Mouse (Mus musculus) left cerebral cortex, adult 8-10 months (tissue): Measurements from ENCODE around the gene Gm26602. TPM values are rescaled to one million over a fixed set of nuclear protein-coding genes. Genes with fewer than 3 reads are reported as not detected.
"Not testable (repeated sequence)": the region's sequence is repeated elsewhere in the genome, so short reads cannot be mapped to it uniquely, and the experiment has no call there.

Experiments used
- DNase-seq, 2 experiments: peaks; one replicate each; pipeline ENCODE4 v3.0.0; 2022; ENCODE audit warnings: low spot score in 2 of 2
- microRNA-seq, 2 experiments: library from miRNA; unstranded; fragments of <30 nt; microRNA quantifications; one replicate each; pipeline ENCODE4 v1.2.0; 2022
- total RNA-seq, 4 experiments: library from RNA; stranded (reverse); gene quantifications; 2 replicates each; pipeline ENCODE4 v1.2.4; 2022

Gm26602 gene
- total RNA-seq, 4 experiments from 2014 or later: not detected

DNA sequence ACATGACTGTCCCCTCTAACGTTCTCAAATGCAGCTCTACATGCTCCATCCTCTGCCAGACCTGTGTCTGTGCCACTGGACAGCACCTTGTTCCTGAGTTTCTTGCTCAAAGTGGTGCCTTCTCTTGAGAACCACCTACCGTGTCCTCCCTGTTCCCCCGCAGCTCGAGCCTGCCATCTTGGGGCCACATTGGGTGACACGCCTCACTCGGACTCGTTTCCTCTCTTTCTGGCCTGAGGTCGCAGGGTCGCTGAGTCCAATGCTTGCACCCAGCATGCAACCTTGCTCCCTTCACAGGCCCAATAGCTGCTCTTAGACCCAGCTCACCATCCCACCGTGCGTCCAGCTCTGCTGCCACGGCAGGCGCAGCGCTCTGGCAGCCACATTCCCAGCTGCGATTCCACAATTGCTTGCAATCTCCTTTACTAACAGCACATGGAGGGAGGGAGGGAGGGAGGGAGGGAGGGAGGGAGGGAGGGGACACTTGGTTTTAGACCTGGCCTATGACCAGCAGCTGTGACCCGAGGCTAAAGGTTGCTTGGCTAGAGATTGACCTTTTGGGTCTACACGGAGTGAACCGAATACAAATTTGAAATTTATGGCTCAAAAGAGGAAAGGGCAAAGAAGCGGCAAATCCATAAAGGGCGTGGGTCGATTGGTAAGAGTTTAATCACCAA, 47.6 kb downstream of the Gm26602 start:
- peak in 1 of 2 experiments; percentile 70 for DNase-seq

GRCm38 (mm10) chr10:79959412-79959811, 48.8 kb downstream of the Gm26602 start:
- DNase-seq: not testable (repeated sequence)

DNA sequence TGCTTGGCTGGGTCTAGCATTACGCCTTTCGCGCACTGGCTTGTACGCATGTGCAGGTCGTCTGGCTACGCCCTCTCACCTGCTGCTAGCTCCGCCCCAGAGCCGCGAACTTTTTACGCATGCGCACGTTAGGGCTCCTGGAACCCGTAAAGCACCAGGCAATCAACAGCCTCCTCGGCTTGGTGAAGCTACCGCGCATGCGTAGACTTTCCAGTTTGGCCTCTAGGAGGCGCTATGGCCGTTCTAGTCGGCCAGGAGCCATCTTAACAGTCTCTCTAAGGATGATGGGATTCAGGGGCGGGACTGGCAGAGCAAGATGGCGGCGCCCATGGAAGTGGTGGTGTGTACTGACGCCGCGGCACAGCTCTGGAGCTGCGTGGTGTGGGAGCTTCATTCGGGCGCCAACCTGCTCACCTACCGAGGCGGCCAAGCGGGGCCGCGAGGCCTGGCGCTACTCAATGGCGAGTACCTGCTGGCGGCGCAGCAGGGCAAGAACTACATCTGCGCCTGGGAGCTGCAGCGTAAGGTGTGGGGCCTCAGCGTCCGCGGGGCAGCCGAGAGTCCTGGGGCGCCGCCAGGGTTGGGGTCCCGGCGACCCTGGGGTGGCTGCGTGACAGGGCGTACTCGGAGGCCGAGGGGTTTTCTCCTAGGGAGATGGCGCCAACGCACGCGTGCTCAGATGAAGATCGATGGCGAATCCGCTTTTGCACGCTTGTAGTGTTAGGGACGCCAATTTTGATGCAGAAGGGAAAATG, 49.4 kb downstream of the Gm26602 start, which contains the start of gene Wdr18:
TSS of gene Wdr18 (plus strand) at position 306 of the 755 bp plus-strand sequence.
- peak; percentile 99 for DNase-seq

Small RNA genes lying within 50 kb of the gene (microRNA-seq; reads per million reads assigned to microRNA genes)
- 0 reads per million in 2 experiments for gene Mir6910

Other genes starting within 250 kb of the Gm26602 start
- gene Madcam1, start 246.3 kb upstream of the Gm26602 start, total RNA-seq: under 1 TPM in 1 of 4 experiments, not detected in 3; 0.35 TPM
- 10 to 100 TPM; 65.1 to 74.5 (median 69.8) TPM for gene Tpgs1, start 241.5 kb upstream of the Gm26602 start, total RNA-seq
- 10 to 100 TPM; 65.7 to 72.5 (median 70.4) TPM for gene Cdc34, start 228.7 kb upstream of the Gm26602 start, total RNA-seq
- 1 to 10 TPM; 2.2 to 3.6 (median 3.2) TPM for gene Gzmm, start 221.8 kb upstream of the Gm26602 start, total RNA-seq
- gene Bsg, start 206.4 kb upstream of the Gm26602 start, total RNA-seq: 100 to 1,000 TPM; 545 to 609 (median 570) TPM
- 100 to 1,000 TPM; 162 to 182 (median 166) TPM for gene Hcn2, start 194.2 kb upstream of the Gm26602 start, total RNA-seq
- 10 to 100 TPM; 47.9 to 56.7 (median 51.6) TPM for gene Polrmt, start 164.3 kb upstream of the Gm26602 start, total RNA-seq
- gene Fgf22, start 155.8 kb upstream of the Gm26602 start, total RNA-seq: 1 to 10 TPM; 4.7 to 5.9 (median 5.8) TPM
- 10 to 100 TPM; 76.8 to 92.1 (median 86.8) TPM for gene Rnf126, start 143.9 kb upstream of the Gm26602 start, total RNA-seq
- gene Fstl3, start 133.6 kb upstream of the Gm26602 start, total RNA-seq: 1 to 10 TPM; 2.5 to 3.6 (median 2.7) TPM
- under 1 TPM; 0.14 to 0.63 (median 0.39) TPM for gene Prss57, start 119.9 kb upstream of the Gm26602 start, total RNA-seq
- 100 to 1,000 TPM; 265 to 281 (median 267) TPM for gene Palm, start 117.3 kb upstream of the Gm26602 start, total RNA-seq
- under 1 TPM; 0.32 to 0.89 (median 0.54) TPM for gene Misp, start 89.9 kb upstream of the Gm26602 start, total RNA-seq
- 10 to 100 TPM; 59.3 to 67.3 (median 63.6) TPM for gene Ptbp1, start 56.4 kb upstream of the Gm26602 start, total RNA-seq
- 1 to 10 TPM; 2.4 to 3.2 (median 2.7) TPM for gene Prtn3, start 36.4 kb upstream of the Gm26602 start, total RNA-seq
- gene Plppr3, start 36.2 kb upstream of the Gm26602 start, total RNA-seq: 10 to 100 TPM; 49.7 to 56.0 (median 52.7) TPM
- not detected for gene Elane, start 24.6 kb upstream of the Gm26602 start, total RNA-seq
- not detected for gene Cfd, start 20.0 kb upstream of the Gm26602 start, total RNA-seq
- gene Med16, start 1.9 kb upstream of the Gm26602 start, total RNA-seq: 10 to 100 TPM; 51.9 to 68.0 (median 61.4) TPM
- gene Kiss1r, start 6.1 kb downstream of the Gm26602 start, total RNA-seq: 1 to 10 TPM; 5.8 to 8.3 (median 6.4) TPM
- gene R3hdm4, start 10.4 kb downstream of the Gm26602 start, total RNA-seq: 100 to 1,000 TPM; 312 to 357 (median 346) TPM
- gene Arid3a, start 16.2 kb downstream of the Gm26602 start, total RNA-seq: 1 to 10 TPM; 5.0 to 7.8 (median 7.5) TPM
- 10 to 100 TPM; 38.5 to 48.2 (median 44.6) TPM for gene Wdr18, start 49.3 kb downstream of the Gm26602 start, total RNA-seq
- under 1 TPM; 0.23 to 0.30 (median 0.24) TPM for gene Grin3b, start 59.9 kb downstream of the Gm26602 start, total RNA-seq
- gene Tmem259, start 73.5 kb downstream of the Gm26602 start, total RNA-seq: 100 to 1,000 TPM; 105 to 117 (median 113) TPM
- gene Cnn2, start 77.7 kb downstream of the Gm26602 start, total RNA-seq: 1 to 10 TPM; 5.4 to 6.7 (median 6.3) TPM
- 10 to 100 TPM; 11.0 to 12.3 (median 12.0) TPM for gene Abca7, start 85.6 kb downstream of the Gm26602 start, total RNA-seq
- gene Arhgap45, start 105.8 kb downstream of the Gm26602 start, total RNA-seq: 1 to 10 TPM; 3.6 to 9.6 (median 6.0) TPM
- gene Polr2e, start 128.9 kb downstream of the Gm26602 start, total RNA-seq: 10 to 100 TPM; 64.7 to 80.4 (median 72.9) TPM
- 100 to 1,000 TPM; 472 to 551 (median 538) TPM for gene Gpx4, start 136.3 kb downstream of the Gm26602 start, total RNA-seq
- gene Sbno2, start 194.7 kb downstream of the Gm26602 start, total RNA-seq: 10 to 100 TPM; 16.2 to 32.0 (median 20.3) TPM
- gene Stk11, start 204.9 kb downstream of the Gm26602 start, total RNA-seq: 100 to 1,000 TPM; 102 to 111 (median 109) TPM
- 100 to 1,000 TPM; 306 to 342 (median 330) TPM for gene Atp5d, start 227.8 kb downstream of the Gm26602 start, total RNA-seq
- gene Cbarp, start 230.0 kb downstream of the Gm26602 start, total RNA-seq: 100 to 1,000 TPM; 328 to 363 (median 358) TPM
- 10 to 100 TPM; 48.5 to 76.4 (median 64.1) TPM for gene Midn, start 237.4 kb downstream of the Gm26602 start, total RNA-seq